Comparison of ENCODE assay signal across 9 mouse cellular contexts in genomic region chr4:136733217-136733865, GRCm38 (mm10).
DNase-seq lines count a peak whose midpoint lies in the region; ATAC-seq and TF ChIP-seq lines count a peak whose summit lies in the region.
"Had no signal": no experiment of that assay in that cellular context is flagged by ENCODE, and none has a peak within 500 bp of the region (broad histone marks: within the 10 kb centered on the region; RNA-seq: fewer than 3 reads in every experiment).

No protein-coding gene starts in this region.

- H3K4me1 ChIP-seq in heart, embryonic 12.5 days (replicated peaks), result peaks cover 55% of the 10 kb centered on the region
- H3K4me1 ChIP-seq in hindbrain, embryonic 10.5 days (replicated peaks), result peaks cover 87% of the 10 kb centered on the region
- H3K4me1 ChIP-seq in midbrain, embryonic 11.5 days (ENCODE audit: control insufficient read depth, insufficient read depth, low read length), result peaks cover 37% of the 10 kb centered on the region
- H3K4me1 ChIP-seq: liver, embryonic 15.5 days had no signal

- H3K36me3 ChIP-seq in heart, embryonic 12.5 days, result no peaks in the 10 kb centered on the region
- H3K36me3 ChIP-seq in hindbrain, embryonic 10.5 days, result peaks cover 30% of the 10 kb centered on the region
- H3K36me3 ChIP-seq in midbrain, embryonic 11.5 days (ENCODE audit: control insufficient read depth, insufficient read depth, low read length), result no peaks in the 10 kb centered on the region
- H3K36me3 ChIP-seq: liver, embryonic 15.5 days had no signal

- peaks cover 12% of the 10 kb centered on the region; the same call in 1 of the 2 replicates for H3K27me3 ChIP-seq in heart, embryonic 12.5 days (replicated peaks)
- H3K27me3 ChIP-seq in hindbrain, embryonic 10.5 days (ENCODE audit: insufficient read depth, poor library complexity, severe bottlenecking), result no peaks in the 10 kb centered on the region
- H3K27me3 ChIP-seq in midbrain, embryonic 11.5 days (ENCODE audit: control insufficient read depth, insufficient read depth, low read length), result no peaks in the 10 kb centered on the region
- H3K27me3 ChIP-seq: liver, embryonic 15.5 days had no signal

- 0 out of 2 replicates have a peak overlapping the region, but pooled peaks have one; percentile 12 for H3K9ac ChIP-seq in heart, embryonic 12.5 days
- H3K9ac ChIP-seq in midbrain, embryonic 11.5 days (ENCODE audit: low read length), result peak overlapping the region; percentile 28; the same call in 1 of the 2 replicates
- H3K9ac ChIP-seq: liver, embryonic 15.5 days had no signal

- no peak for TF ChIP-seq CTCF in brain, embryonic 14.5 days (IDR thresholded peaks at IDR 0.05; ENCODE audit: borderline replicate concordance, extremely low read depth, insufficient read depth, insufficient read length)

- H3K4me3 ChIP-seq in heart, embryonic 12.5 days, result no peak overlapping the region
- no peak overlapping the region for H3K4me3 ChIP-seq in hindbrain, embryonic 10.5 days
- H3K4me3 ChIP-seq in midbrain, embryonic 11.5 days (ENCODE audit: low read depth, low read length), result no peak overlapping the region
- H3K4me3 ChIP-seq: liver, embryonic 15.5 days had no signal

- no peak for ATAC-seq in heart, embryonic 12.5 days (ENCODE audit: insufficient number of reproducible peaks, low FRiP score)
- ATAC-seq in midbrain, embryonic 11.5 days (ENCODE audit: low FRiP score), result no peak

- no peak for TF ChIP-seq POLR2A in brain, embryonic 14.5 days (IDR thresholded peaks at IDR 0.05; ENCODE audit: borderline replicate concordance, extremely low read depth, insufficient read depth, insufficient read length, poor library complexity, severe bottlenecking)

- DNase-seq in heart, adult 18-20 months, result no peak
- DNase-seq in brain, embryonic 14.5 days (ENCODE audit: low read depth), result peak; percentile 87
- DNase-seq in hindbrain, embryonic 10.5 days (ENCODE audit: low spot score), result no peak
- no peak for DNase-seq in midbrain, embryonic 11.5 days (ENCODE audit: low spot score, missing footprints)
- DNase-seq in left cerebral cortex, postnatal 10 days (ENCODE audit: extremely low spot score in 1 of 2, low spot score in 2 of 2), result no peak
- no peak for DNase-seq in urinary bladder, postnatal 14 days (ENCODE audit: low spot score)
- no peak for DNase-seq in embryo, embryonic 10.5 days (ENCODE audit: low spot score)

- 32% methylated on average over 11 of the region's 11 CpGs for WGBS in heart, embryonic 12.5 days
- 28% methylated on average over 11 of the region's 11 CpGs for WGBS in hindbrain, embryonic 10.5 days
- WGBS in midbrain, embryonic 11.5 days, result 34% methylated on average over 11 of the region's 11 CpGs

- no peak overlapping the region for H3K4me2 ChIP-seq in heart, embryonic 12.5 days
- no peak overlapping the region for H3K4me2 ChIP-seq in midbrain, embryonic 11.5 days
- H3K4me2 ChIP-seq: liver, embryonic 15.5 days had no signal

- intact Hi-C loops in left cerebral cortex, postnatal 10 days (cut with DNase I), result no loop called here

- 0 out of 2 replicates have a peak overlapping the region, but pooled peaks have one; percentile 6 for H3K27ac ChIP-seq in heart, embryonic 12.5 days (ENCODE audit: poor library complexity, severe bottlenecking)
- H3K27ac ChIP-seq in hindbrain, embryonic 10.5 days, result peak overlapping the region; percentile 80
- peak overlapping the region; percentile 32 for H3K27ac ChIP-seq in midbrain, embryonic 11.5 days (ENCODE audit: low read depth, low read length)
- H3K27ac ChIP-seq: liver, embryonic 15.5 days had no signal

- no peaks in the 10 kb centered on the region for H3K9me3 ChIP-seq in heart, embryonic 12.5 days (replicated peaks)
- H3K9me3 ChIP-seq in hindbrain, embryonic 10.5 days, result no peaks in the 10 kb centered on the region
- no peaks in the 10 kb centered on the region for H3K9me3 ChIP-seq in midbrain, embryonic 11.5 days (ENCODE audit: control insufficient read depth, low read length)
- H3K9me3 ChIP-seq: liver, embryonic 15.5 days had no signal

Comparison
In these comparisons a context has a peak if more than half of its experiments do, and no peak if none do; other contexts are left out.
1. H3K27ac ChIP-seq: peak in every context shown above with its lines; median percentile 80 in hindbrain, embryonic 10.5 days; 32 in midbrain, embryonic 11.5 days; 6 in heart, embryonic 12.5 days.